Mouse (Mus musculus) embryonic stem cell, embryonic (primary cell): ENCODE measurements around the gene Oxct2b.
"Not testable (repeated sequence)": the region's sequence is repeated elsewhere in the genome, so short reads cannot be mapped to it uniquely, and the experiment has no call there.

ENCODE experiments used
- CTCF ChIA-PET, 4 experiments: fragments of 300-600 bp in 2 of 4; fragments of 350-600 bp in 2 of 4; sonication (Branson Sonifier 250); formaldehyde crosslinking; loops; one replicate each; lab custom pipeline; 2022; ENCODE audit warnings: inconsistent platforms in 2 of 4; lab: Charles Lee
- POLR2A ChIA-PET, 4 experiments: fragments of 300-600 bp in 2 of 4; fragments of 350-600 bp in 2 of 4; sonication (Branson Sonifier 250); formaldehyde crosslinking; loops; one replicate each; lab custom pipeline; 2022; ENCODE audit warnings: antibody characterized with exemption in 4 of 4, inconsistent platforms in 1 of 4; lab: Charles Lee

Gene Oxct2b

GRCm38 (mm10) chr4:123105929-123106328 lies 10.1 kb upstream of the Oxct2b start:
- CTCF ChIA-PET = not testable (repeated sequence)
- POLR2A ChIA-PET = interaction anchor here in 1 of 4 experiments (1.5 kb wide), 1 partner anchor 18 kb away, joined by 3 read pairs; no protein-coding TSS in a partner anchor

- ChIA-PET CTCF (interaction anchor here in 1 of 4 experiments (1.2 kb wide), 1 partner anchor 148 kb away, joined by 4 read pairs; no protein-coding TSS in a partner anchor), POLR2A (interaction anchor here in 1 of 4 experiments (0.6 kb wide), 1 partner anchor 43 kb away, joined by 3 read pairs; no protein-coding TSS in a partner anchor)
Observed at GRCm38 (mm10) chr4:123106864-123107263, 9.2 kb upstream of the Oxct2b start.

- POLR2A ChIA-PET = interaction anchor here in 2 of 4 experiments (0.6 to 1.0 kb wide), 2 partner anchors 28 to 230 kb away, joined by 3 to 4 read pairs; no protein-coding TSS in a partner anchor
- CTCF ChIA-PET = interaction anchor here in 1 of 4 experiments (1.2 kb wide), 1 partner anchor 147 kb away, joined by 4 read pairs; no protein-coding TSS in a partner anchor
Observed at GRCm38 (mm10) chr4:123108056-123108455, 8.0 kb upstream of the Oxct2b start.

GRCm38 (mm10) chr4:123110751-123111150 lies 5.3 kb upstream of the Oxct2b start:
- ChIA-PET CTCF (interaction anchor here in 1 of 4 experiments (0.5 kb wide), 1 partner anchor 37 kb away, joined by 5 read pairs; no protein-coding TSS in a partner anchor), POLR2A (no interaction called here)

GRCm38 (mm10) chr4:123111275-123111983 lies 4.6 kb upstream of the Oxct2b start:
- POLR2A ChIA-PET = interaction anchor here in 1 of 4 experiments (1.2 kb wide), 2 partner anchors 223 to 224 kb away, joined by 3 to 4 read pairs; no protein-coding TSS in a partner anchor

GRCm38 (mm10) chr4:123112216-123112764 lies 3.8 kb upstream of the Oxct2b start:
- ChIA-PET CTCF (interaction anchor here in 2 of 4 experiments (0.6 to 1.0 kb wide), 2 partner anchors 23 to 105 kb away, joined by 3 to 6 read pairs; no protein-coding TSS in a partner anchor), POLR2A (interaction anchor here in 2 of 4 experiments (0.9 to 1.2 kb wide), 4 partner anchors 13 to 223 kb away, joined by 3 to 4 read pairs (median 3); partner anchors contain the start of gene Trit1 (in 1 of the 2))

More at GRCm38 (mm10) chr4:123111275-123111983, 4.6 kb upstream of the Oxct2b start:
- CTCF ChIA-PET = interaction anchor here in 1 of 4 experiments (1.0 kb wide), 1 partner anchor 106 kb away, joined by 3 read pairs; no protein-coding TSS in a partner anchor

GRCm38 (mm10) chr4:123114651-123115050 lies 1.4 kb upstream of the Oxct2b start:
- POLR2A ChIA-PET, CTCF ChIA-PET: not testable (repeated sequence)

- ChIA-PET POLR2A (interaction anchor here in 2 of 4 experiments (0.7 kb wide), 2 partner anchors 12 to 207 kb away, joined by 3 read pairs; partner anchors contain the start of genes Bmp8b (in 1 of the 2) and Oxct2a (in 1 of the 2)), CTCF (interaction anchor here in 1 of 4 experiments (0.9 kb wide), 1 partner anchor 207 kb away, joined by 4 read pairs; the partner anchor contains the start of gene Oxct2a)
Observed at GRCm38 (mm10) chr4:123116640-123117039, 574 bp downstream of the Oxct2b start.

- CTCF ChIA-PET = no interaction called here
- POLR2A ChIA-PET = no interaction called here
Observed at GRCm38 (mm10) chr4:123121286-123121685, 5.2 kb downstream of the Oxct2b start.

GRCm38 (mm10) chr4:123126626-123127025 lies 10.6 kb downstream of the Oxct2b start:
- POLR2A ChIA-PET = interaction anchor here in 3 of 4 experiments (0.6 to 4.4 kb wide), 5 partner anchors 9 to 13 kb away, joined by 5 to 21 read pairs (median 7); partner anchors contain the start of gene Ppie (in 2 of the 3)

GRCm38 (mm10) chr4:123127051-123127450 lies 11.0 kb downstream of the Oxct2b start:
- ChIA-PET CTCF (no interaction called here), POLR2A (interaction anchor here in 3 of 4 experiments (0.6 to 4.4 kb wide), 6 partner anchors 9 to 165 kb away, joined by 3 to 21 read pairs (median 7); partner anchors contain the start of gene Ppie (in 2 of the 3))

More at GRCm38 (mm10) chr4:123126626-123127025, 10.6 kb downstream of the Oxct2b start:
- CTCF ChIA-PET = no interaction called here

GRCm38 (mm10) chr4:123137551-123137950 lies 21.5 kb downstream of the Oxct2b start:
- CTCF ChIA-PET = interaction anchor here in 3 of 4 experiments (0.6 to 0.7 kb wide), 4 partner anchors 32 to 1985 kb away, joined by 3 to 5 read pairs (median 3); no protein-coding TSS in a partner anchor
- POLR2A ChIA-PET = interaction anchor here in 3 of 4 experiments (0.6 to 1.2 kb wide), 5 partner anchors 11 to 252 kb away, joined by 3 to 9 read pairs (median 5); partner anchors contain the start of gene Cap1 (in 1 of the 3)

- POLR2A ChIA-PET = interaction anchor here (0.6 to 2.4 kb wide), 84 partner anchors 8 to 1741 kb away, joined by 3 to 21 read pairs (median 3); partner anchors contain the start of genes Mycl (in 3 of the 4), Cap1 (in 2 of the 4), Hpcal4 (in 2 of the 4) and Trit1 (in 2 of the 4)
- CTCF ChIA-PET = interaction anchor here in 3 of 4 experiments (0.6 to 1.2 kb wide), 8 partner anchors 32 to 1958 kb away, joined by 3 to 7 read pairs (median 4); no protein-coding TSS in a partner anchor
Observed at GRCm38 (mm10) chr4:123139513-123140154, 23.6 kb downstream of the Oxct2b start, which contains the start of gene Ppie. Ppie (minus strand) TSS chr4:123139951.

- CTCF ChIA-PET = interaction anchor here in 3 of 4 experiments (0.6 to 1.6 kb wide), 7 partner anchors 37 to 1081 kb away, joined by 3 to 5 read pairs (median 3); partner anchors contain the start of gene Nt5c1a (in 1 of the 3)
- POLR2A ChIA-PET = interaction anchor here in 2 of 4 experiments (0.7 to 1.6 kb wide), 5 partner anchors 8 to 193 kb away, joined by 3 to 6 read pairs (median 4); partner anchors contain the start of gene Ppie (in 1 of the 2)
Observed at GRCm38 (mm10) chr4:123147446-123148150, 31.5 kb downstream of the Oxct2b start.

GRCm38 (mm10) chr4:123152003-123152402 lies 35.9 kb downstream of the Oxct2b start:
- ChIA-PET CTCF (no interaction called here), POLR2A (interaction anchor here in 1 of 4 experiments (0.7 kb wide), 1 partner anchor 12 kb away, joined by 5 read pairs; the partner anchor contains the start of gene Ppie)

GRCm38 (mm10) chr4:123152976-123153375 lies 36.9 kb downstream of the Oxct2b start:
- ChIA-PET POLR2A (interaction anchor here in 2 of 4 experiments (1.2 kb wide), 2 partner anchors 8 to 13 kb away, joined by 4 to 5 read pairs; partner anchors contain the start of gene Ppie (in 1 of the 2)), CTCF (no interaction called here)
